Comparison of ENCODE assay signal across 9 mouse cellular contexts in genomic region chr5:139838476-139838892, GRCm38 (mm10). TPM values are rescaled to one million over a fixed set of nuclear protein-coding genes. Genes with fewer than 3 reads are reported as not detected.
DNase-seq lines count a peak whose midpoint lies in the region; ATAC-seq lines count a peak whose summit lies in the region.
"Had no signal": no experiment of that assay in that cellular context is flagged by ENCODE, and none has a peak within 500 bp of the region (broad histone marks: within the 10 kb centered on the region; RNA-seq: fewer than 3 reads in every experiment).

No protein-coding gene starts in this region.

- peak; percentile 94 for DNase-seq in heart, adult 11 months
- DNase-seq in heart, postnatal 25 days (ENCODE audit: low spot score), result no peak
- peak; percentile 68 to 69 for DNase-seq in CD8-positive naive resting alpha-beta T cell, adult 2 months (ENCODE audit: low read depth in 2 of 2, low spot score in 2 of 2)
- DNase-seq in cerebellum, adult 9-10 months, result peak; percentile 59
- peak; percentile 77 for DNase-seq in gastrocnemius, postnatal 10 days
- peak; percentile 67 to 89 for DNase-seq in spleen, postnatal 4 days (ENCODE audit: low spot score in 2 of 2)

- no peaks in the 10 kb centered on the region for H3K4me1 ChIP-seq in kidney, embryonic 16.5 days (ENCODE audit: insufficient read depth, low read length)

- 18% methylated on average over 2 of the region's 2 CpGs for WGBS in kidney, embryonic 16.5 days

- no peaks in the 10 kb centered on the region for H3K27me3 ChIP-seq in kidney, embryonic 16.5 days (ENCODE audit: insufficient read depth, low read length)

- no peak overlapping the region for H3K9ac ChIP-seq in kidney, embryonic 16.5 days (replicated peaks; ENCODE audit: low read length)

- intact Hi-C loops in heart, postnatal 25 days (cut with DNase I), result loop anchor here (1.0 to 10.0 kb wide), 8 partner anchors 94 to 699 kb away; no protein-coding TSS in a partner anchor

- H3K9me3 ChIP-seq in kidney, embryonic 16.5 days (ENCODE audit: low read length), result no peaks in the 10 kb centered on the region

- no peaks in the 10 kb centered on the region for H3K36me3 ChIP-seq in kidney, embryonic 16.5 days (ENCODE audit: insufficient read depth, low read length)

- no peak overlapping the region for H3K4me2 ChIP-seq in kidney, embryonic 16.5 days (replicated peaks; ENCODE audit: low read depth, low read length)

- peak; percentile 69; the same call in 1 of the 2 replicates for ATAC-seq in kidney, embryonic 16.5 days (ENCODE audit: low FRiP score, low TSS enrichment)
- peak; percentile 88 for ATAC-seq in megakaryocyte progenitor cell, adult 5-6 weeks (replicated peaks; ENCODE audit: poor library complexity)

- H3K4me3 ChIP-seq in kidney, embryonic 16.5 days (ENCODE audit: low read length), result no peak overlapping the region

- no peak overlapping the region for H3K27ac ChIP-seq in kidney, embryonic 16.5 days (ENCODE audit: low read length)

RNA-seq across cellular contexts. Expression of gene Psmg3, which starts 11.8 kb away (rescaled TPM):
- 10 to 100 TPM; 10.2 to 11.1 TPM for total RNA-seq in heart, postnatal 25 days (2021)
- total RNA-seq in gastrocnemius, postnatal 10 days (2021), result 10 to 100 TPM in 1 of 2 experiments, 1 to 10 TPM in 1; 9.6 to 10.2 TPM
- polyA plus RNA-seq in kidney, embryonic 16.5 days (2015; fragmentation: Nextera tagmentation; extraction: Ambion mirVana), result 74.3 and 77.5 TPM in 2 replicates
- total RNA-seq in megakaryocyte progenitor cell, adult 5-6 weeks (2015), result 27.3 and 30.9 TPM in 2 replicates
- 24.6 and 32.5 TPM in 2 replicates for total RNA-seq in megakaryocyte progenitor cell, adult 5-6 weeks (2017)

RNA-seq across cellular contexts. Expression of gene Gm26938, which starts 12.3 kb away (rescaled TPM):
- total RNA-seq in heart, postnatal 25 days (2021), result not detected
- total RNA-seq in gastrocnemius, postnatal 10 days (2021), result not detected
- polyA plus RNA-seq in kidney, embryonic 16.5 days (2015; fragmentation: Nextera tagmentation; extraction: Ambion mirVana), result 0.72 TPM in 1 of 2 replicates, not detected in the other
- not detected in 2 replicates for total RNA-seq in megakaryocyte progenitor cell, adult 5-6 weeks (2015)
- not detected in 2 replicates for total RNA-seq in megakaryocyte progenitor cell, adult 5-6 weeks (2017)
- total RNA-seq: layer of hippocampus, adult 18-20 months had no signal

RNA-seq across cellular contexts. Expression of gene Tmem184a, which starts 18.8 kb away (rescaled TPM):
- under 1 TPM; 0.16 to 0.17 TPM for total RNA-seq in heart, postnatal 25 days (2021)
- total RNA-seq in gastrocnemius, postnatal 10 days (2021), result under 1 TPM; 0.32 to 0.52 TPM
- 9.6 and 10.3 TPM in 2 replicates for polyA plus RNA-seq in kidney, embryonic 16.5 days (2015; fragmentation: Nextera tagmentation; extraction: Ambion mirVana)
- total RNA-seq in megakaryocyte progenitor cell, adult 5-6 weeks (2015), result 0.10 TPM in 1 of 2 replicates, not detected in the other
- not detected in 2 replicates for total RNA-seq in megakaryocyte progenitor cell, adult 5-6 weeks (2017)

RNA-seq across cellular contexts. Expression of gene Mafk, which starts 47.2 kb away (rescaled TPM):
- total RNA-seq in heart, postnatal 25 days (2021), result 10 to 100 TPM; 30.2 to 30.9 TPM
- 1 to 10 TPM; 8.8 to 9.6 TPM for total RNA-seq in gastrocnemius, postnatal 10 days (2021)
- polyA plus RNA-seq in kidney, embryonic 16.5 days (2015; fragmentation: Nextera tagmentation; extraction: Ambion mirVana), result 12.2 and 13.3 TPM in 2 replicates
- total RNA-seq in megakaryocyte progenitor cell, adult 5-6 weeks (2015), result 11.0 and 13.4 TPM in 2 replicates
- total RNA-seq in megakaryocyte progenitor cell, adult 5-6 weeks (2017), result 22.7 and 27.0 TPM in 2 replicates
